Mouse (Mus musculus) heart, postnatal 10 days (tissue): ENCODE results near the gene Sgms1. TPM values are rescaled to one million over a fixed set of nuclear protein-coding genes. Genes with fewer than 3 reads are reported as not detected.

Experiments
- DNase-seq, 2 experiments: peaks; one replicate each; pipeline ENCODE4 v3.0.0; 2021
- intact Hi-C: fragments of 180-260 bp; cut with DNase I; formaldehyde crosslinking; loops from one replicate; pipeline ENCODE4 v1.15.1; 2025
- total RNA-seq, 2 experiments: library from RNA; stranded (reverse); gene quantifications; 2 replicates each; pipeline ENCODE4 v1.2.3; 2021

The Sgms1 gene
- total RNA-seq, 2 experiments from 2014 or later, result 54.1 to 67.2 TPM

DNA sequence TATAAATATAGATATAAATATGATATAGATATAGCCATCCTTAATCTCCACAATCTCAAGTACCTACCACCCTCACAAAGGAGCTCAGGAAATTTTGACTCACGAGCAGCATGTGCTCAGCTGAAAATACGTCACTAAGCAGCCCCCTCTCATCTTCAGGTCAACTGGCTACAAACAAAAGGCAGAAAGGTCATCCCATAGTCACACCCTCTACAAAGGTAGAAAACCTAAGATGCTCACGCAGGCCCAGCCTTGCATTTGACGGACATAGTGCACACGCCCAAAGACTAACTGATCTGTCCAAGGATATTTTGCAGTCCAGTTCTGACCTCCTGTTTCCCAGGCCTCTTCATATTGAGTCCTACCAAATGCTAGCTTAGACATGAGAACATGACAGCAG is 159.2 kb downstream of the Sgms1 start:
- intact Hi-C loops, result no loop called here

DNA sequence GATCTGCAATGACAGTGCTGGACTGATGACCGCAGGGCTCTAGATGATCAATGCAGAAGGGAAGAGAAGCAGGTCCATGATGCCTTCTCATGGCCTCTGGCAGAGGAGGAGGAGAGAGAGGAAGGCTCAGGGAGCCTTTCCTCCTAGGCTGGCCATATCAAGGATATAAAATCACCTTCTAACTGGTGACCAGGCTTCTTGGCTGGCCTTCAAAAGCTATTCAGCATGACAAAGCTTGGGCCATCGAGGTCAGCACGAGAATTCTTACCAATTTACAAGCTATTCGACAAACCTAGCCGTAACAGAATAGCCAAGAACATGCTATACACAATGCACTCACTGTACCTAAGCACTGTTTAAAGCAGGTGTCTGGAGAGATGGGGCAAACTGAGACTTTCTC is 159.7 kb downstream of the Sgms1 start:
- no peak for DNase-seq
- intact Hi-C loops, result no loop called here

More for the DNA sequence above, 159.2 kb downstream of the Sgms1 start:
- no peak for DNase-seq

DNA sequence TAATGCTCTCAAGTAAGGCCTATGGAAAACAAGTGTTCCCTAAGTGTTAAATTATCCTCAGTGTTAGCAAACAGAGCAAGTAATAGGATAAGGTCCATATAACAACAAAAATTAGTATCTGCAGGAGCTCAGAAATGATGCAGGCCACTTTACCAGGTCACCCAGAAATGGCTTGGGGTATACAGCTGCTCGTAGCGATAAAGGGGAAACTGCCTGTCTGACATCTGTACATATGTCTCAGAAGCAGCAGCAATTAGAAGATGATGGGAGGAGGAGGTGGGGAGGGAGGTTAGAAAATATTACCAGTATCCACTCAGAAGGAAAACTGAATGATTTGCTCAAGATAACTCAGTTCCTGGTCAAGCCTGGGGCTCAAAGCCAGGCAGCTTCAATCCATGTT is 162.3 kb downstream of the Sgms1 start:
- intact Hi-C loops, result no loop called here
- no peak for DNase-seq

DNA sequence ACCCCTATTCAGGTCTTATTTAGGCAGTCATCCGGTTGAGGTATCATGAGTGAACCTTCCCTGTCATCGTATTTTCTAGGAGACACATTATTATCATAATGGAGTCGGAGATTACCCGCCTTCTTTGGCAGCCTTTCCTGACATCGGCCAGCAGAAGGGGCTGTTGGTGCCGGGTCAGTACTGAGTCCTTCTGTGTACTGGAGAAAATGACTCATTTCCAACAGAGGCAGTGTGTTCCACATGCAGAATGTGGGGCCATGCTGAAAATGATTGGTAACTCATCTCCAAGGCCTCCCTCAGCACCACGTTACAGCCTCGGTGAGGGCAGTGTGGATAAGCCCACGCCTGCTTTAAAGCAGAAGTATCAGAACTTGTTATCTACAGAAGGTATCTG is 164.4 kb downstream of the Sgms1 start:
- intact Hi-C loops, result no loop called here
- peak; percentile 21 to 37 for DNase-seq

DNA sequence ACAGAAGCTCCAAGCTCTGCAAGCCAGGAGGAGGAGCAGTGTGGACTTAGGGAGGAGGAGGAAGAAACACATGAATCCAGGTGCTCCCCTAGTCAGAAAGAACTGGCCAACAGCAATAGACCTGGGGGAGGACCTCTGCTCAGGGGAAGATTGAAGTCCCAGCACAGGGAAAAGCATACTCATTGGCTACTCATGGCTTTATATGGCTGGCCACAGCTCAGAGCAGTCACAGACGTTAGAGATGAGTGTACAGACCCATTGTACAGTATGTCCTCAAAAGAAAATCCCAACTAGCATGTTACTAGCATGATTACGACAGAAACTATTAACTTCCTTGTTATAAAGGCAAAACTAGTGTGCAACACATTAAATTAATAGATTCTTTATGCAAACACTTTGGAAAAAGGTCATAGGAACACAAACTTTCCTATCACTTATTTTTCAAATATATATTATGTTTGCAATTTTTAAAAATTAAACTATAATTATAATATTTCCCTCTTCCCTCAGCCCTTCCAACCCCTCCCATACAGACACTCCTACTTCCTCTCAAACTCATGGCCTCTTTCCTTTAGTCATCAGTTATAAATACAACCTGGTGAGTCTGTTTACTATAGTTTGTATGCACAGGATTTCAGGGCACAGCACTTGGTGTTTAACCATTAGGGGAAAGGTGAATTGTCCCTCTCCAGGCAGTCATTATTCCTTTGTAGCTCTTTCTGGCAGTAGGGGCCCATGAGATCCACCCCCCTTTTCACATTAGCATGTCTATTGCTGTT is 165.0 kb downstream of the Sgms1 start:
- DNase-seq, result no peak
- intact Hi-C loops, result no loop called here

DNA sequence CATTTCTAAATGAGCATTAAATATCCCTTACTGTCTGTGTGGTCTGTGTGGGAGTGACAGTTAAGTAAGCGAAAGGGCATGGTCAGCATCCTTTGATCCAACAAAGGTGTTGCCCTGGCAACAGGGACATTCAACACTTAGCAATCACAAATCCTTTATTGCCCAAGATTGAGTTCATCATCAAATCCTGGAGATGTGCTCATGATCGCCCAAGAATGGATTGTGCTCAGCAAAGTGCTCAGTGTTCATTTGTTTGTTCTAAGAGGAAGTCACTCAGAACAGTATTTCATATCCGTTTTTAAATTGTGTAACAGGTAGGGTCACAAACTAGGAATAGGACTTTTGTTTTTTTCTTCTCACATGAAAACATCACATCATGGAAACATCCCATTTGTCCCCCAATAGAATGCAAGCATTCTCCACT is 165.8 kb downstream of the Sgms1 start:
- intact Hi-C loops, result no loop called here
- no peak for DNase-seq

DNA sequence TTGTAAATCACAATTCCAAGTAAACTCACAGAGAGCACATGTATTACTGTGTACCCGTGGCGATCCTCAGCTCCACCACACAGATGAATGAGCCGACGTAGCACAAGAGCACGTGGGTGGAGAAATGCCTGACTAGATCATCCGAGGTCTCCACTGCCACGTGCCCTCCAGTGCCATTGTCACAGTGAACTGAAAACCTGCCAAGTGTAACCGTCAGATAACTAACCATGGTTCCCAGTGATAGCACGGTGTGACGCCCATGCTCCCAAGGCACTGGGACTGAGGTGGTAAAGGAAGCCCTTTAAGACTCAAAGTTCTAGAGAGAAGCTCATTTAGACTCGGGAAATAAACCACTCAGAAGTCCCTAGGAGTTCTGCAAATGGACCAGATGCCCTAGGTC is 167.4 kb downstream of the Sgms1 start:
- intact Hi-C loops, result no loop called here
- peak in 1 of 2 experiments; percentile 27 for DNase-seq

DNA sequence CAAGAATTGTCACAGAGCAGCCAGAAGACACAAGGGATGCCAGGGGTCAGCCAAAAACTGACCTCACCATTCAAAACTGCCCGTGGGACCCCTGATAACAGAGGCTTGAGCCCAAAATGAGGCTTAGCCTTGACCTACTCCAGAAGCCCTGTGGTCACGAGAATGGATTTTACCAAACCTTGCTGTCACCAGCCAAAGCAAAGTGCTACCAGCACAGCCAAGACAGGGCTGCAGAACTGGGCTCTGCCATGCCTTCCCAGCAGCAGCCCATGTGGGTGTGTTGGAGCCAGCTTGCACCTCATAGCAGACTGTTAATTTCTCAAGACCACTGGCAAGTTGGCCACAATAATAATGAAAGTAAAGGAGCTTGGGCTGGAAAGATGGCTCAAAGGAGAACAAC is 168.5 kb downstream of the Sgms1 start:
- intact Hi-C loops, result no loop called here
- no peak for DNase-seq

DNA sequence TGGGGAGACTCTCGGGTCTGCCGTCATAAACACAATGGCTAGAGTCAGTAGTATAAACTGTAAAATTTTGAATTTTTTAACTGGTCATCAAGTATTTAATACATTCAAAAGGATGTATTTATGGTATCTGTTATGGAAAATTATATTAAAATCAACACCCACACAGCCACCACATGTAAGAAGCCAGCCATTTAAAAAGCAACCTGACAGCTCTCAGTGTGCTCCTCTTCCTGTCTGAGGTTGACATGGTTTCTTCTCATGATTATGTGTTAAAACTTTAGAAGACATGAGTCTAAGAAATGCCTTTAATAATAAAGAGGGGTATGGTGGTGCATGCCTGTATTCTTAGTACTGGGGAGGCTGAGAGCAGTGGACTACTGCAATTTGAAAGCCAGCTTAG is 172.8 kb downstream of the Sgms1 start:
- intact Hi-C loops, result loop anchor here (5.0 kb wide), 1 partner anchor 71 kb away; no protein-coding TSS in a partner anchor
- DNase-seq, result no peak

DNA sequence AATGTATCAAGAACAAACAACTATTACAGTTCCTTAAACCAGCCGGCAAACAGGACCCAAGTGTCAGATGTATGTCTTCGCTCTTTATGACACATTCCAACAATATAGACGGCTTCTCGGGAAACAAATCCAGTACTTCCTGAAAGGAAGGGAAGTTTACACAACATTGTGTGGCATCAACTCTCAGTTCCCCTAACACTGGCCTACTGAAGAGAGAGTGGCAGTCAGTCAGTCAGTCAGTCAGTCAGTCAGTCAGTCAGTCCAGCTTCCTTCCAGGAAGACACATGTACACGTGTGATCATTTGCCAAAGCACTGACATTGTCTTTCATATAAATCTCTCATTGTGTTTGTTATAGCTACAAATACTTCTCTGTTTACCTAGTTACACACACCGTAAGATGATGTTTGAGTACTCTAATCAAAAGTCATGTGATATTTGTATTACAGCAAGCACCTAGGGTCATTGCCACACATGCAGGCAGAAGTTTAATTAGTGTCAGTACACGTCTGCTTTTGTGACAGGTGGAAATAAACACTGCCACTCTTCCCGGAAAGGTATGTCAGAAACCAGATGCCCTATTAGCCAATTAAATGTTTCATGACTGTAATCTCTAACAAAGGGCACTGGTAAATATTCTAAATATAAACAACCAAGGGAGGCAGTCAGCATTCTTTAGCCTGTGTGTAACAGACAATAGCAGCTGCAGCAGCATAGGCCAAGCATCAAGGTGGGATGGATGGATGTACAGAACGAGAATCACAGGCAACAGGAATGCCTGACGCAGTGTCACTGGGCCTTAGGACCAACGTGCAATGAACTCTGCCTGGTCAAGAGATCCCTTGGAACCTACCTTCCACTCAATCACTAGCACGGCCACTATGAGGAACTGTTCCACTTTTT is 174.4 kb downstream of the Sgms1 start:
- no peak for DNase-seq
- intact Hi-C loops, result loop anchor here (5.0 kb wide), 3 partner anchors 72 to 172 kb away; partner anchors contain the start of gene Sgms1

DNA sequence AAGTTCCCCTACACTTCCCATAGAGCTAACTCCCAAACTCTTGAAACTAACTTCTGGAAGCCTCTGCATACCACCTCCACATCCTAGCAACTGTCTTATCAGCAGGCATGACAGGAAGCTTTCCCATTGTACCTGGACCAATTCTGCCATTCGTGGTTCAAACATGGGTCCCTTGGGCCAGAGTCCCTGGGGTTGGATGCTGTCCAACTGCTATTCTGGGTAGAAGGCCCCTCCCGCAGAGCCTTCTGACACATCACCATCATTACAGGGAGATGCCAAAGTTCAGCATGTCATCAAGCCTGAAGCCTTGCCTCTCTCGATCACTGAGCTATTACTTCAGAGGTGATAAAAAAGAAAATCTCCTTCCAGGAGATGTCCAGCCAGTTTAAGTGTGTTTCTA is 175.9 kb downstream of the Sgms1 start:
- peak in 1 of 2 experiments; percentile 47 for DNase-seq
- intact Hi-C loops, result loop anchor here (5.0 kb wide), 2 partner anchors 109 to 174 kb away; partner anchors contain the start of gene Sgms1

DNA sequence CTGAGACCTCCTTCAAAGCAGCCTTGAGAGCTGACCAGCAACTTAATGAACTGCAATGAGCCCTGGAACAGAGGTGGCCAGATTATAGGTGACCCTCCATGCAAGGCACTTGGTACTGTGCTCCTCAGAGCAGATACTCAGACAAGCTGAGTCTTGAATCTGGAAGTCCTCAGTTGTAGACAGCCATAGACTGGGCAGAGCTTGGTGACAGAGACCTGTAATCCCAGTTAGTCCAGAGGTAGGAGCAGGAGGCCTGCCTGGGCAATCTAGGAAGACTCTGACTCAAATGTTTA is 178.3 kb downstream of the Sgms1 start:
- intact Hi-C loops, result loop anchor here (5.0 kb wide), 2 partner anchors 111 to 176 kb away; partner anchors contain the start of gene Sgms1
- DNase-seq, result no peak

DNA sequence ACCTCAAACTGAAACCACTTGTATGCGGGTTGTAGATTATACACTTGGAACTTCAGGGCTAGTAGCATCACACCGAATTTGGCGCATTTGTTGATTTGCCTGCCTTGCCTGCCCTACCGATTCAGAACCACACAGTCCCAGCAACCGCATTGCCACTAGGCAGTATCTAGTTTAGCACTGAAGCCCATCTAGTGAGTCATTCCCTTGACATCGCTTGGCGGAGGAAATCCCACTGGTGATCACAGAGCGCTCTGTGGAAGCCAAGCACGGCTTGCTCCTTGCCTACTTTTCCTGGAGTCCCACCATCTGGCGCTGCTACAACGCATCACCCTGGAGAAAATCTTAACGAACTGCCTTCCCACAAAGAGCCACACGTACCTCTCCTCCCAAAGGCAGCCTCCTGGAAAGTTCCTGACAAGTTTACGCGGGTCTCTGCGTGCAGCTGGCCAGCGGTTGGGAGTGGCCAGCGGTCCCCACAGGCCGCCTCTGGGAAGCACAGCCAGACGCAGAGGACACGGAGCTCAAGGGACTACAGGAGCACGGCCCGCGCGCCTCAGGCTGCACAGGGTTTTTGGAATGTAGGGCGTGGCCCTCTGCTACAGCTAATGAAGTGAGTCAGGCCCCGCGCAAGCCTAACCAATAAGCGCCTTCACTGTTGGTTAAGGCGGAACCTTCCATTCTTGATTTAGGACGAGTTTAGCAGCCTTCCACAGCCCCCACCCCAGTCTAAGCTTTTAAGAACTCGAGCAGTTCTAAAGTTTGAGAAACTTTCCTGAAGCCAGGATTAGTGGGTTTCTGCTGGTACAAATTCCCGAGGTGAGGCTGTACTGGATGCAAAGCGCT is 178.8 kb downstream of the Sgms1 start:
- intact Hi-C loops, result loop anchor here (5.0 kb wide), 2 partner anchors 112 to 177 kb away; partner anchors contain the start of gene Sgms1
- DNase-seq, result peak; percentile 91 to 94

DNA sequence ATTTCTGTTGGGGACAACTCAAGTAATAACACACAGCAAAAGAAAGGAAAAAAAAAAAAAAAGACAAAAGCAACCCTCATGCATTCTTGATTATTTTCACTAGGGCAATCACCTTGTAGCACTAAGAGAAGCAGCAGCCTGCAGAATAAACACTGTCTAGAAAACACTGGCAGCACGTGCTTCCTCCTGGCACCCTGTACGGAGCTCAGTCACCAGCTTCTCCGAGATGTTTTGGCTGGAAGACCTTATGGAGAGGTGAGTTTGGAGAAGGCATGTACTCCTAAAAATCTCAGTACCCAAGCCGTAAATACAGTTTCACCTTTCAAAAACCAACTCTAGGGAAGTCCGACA is 179.4 kb downstream of the Sgms1 start:
- intact Hi-C loops, result loop anchor here (5.0 kb wide), 2 partner anchors 112 to 177 kb away; partner anchors contain the start of gene Sgms1
- peak; percentile 58 to 61 for DNase-seq

DNA sequence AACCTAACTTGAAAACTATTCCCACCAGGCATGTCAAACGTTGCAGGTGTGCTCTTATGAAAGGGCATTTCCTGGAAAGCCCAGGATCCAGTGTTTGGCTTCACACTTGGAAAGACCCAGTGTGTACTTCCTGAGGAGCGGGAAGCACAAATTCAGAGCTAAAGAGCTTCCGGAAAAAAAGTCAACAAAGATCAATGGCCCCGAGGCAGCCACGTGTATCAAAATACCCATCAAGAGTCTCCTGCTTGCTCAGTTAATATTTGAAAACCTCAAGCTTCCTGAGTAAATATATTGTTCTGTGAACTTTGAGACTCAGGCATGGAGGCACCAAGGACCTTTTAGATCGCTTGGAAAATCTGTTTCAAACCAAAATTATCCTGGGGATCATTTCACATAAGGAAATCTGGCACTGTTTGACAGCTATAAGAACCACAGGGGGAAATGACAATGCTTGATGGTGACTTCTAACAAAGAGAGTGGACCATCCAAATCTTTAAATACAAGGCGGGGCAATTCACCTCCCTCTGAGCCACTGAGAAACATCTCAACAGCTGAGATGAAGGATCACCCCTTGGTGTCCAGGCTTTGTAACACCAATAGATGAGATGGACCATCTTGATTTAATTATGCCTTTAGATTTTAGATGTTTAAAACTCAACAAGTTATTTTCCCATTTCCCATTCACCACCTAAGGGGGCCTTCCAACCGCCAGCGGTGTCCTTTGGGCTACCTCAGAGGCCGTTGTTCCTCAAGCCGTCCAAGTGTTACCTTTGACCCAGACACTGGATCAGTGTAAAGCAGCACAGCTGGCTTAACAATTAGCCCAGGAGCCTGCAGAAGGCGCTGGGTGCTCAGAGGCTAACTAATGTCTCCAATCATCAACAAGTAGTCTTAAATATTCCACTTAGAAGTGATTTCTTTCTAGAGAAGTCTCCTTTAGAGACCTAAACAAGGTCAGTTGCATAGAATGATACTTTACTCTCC is 187.1 kb downstream of the Sgms1 start:
- intact Hi-C loops, result no loop called here
- DNase-seq, result no peak

DNA sequence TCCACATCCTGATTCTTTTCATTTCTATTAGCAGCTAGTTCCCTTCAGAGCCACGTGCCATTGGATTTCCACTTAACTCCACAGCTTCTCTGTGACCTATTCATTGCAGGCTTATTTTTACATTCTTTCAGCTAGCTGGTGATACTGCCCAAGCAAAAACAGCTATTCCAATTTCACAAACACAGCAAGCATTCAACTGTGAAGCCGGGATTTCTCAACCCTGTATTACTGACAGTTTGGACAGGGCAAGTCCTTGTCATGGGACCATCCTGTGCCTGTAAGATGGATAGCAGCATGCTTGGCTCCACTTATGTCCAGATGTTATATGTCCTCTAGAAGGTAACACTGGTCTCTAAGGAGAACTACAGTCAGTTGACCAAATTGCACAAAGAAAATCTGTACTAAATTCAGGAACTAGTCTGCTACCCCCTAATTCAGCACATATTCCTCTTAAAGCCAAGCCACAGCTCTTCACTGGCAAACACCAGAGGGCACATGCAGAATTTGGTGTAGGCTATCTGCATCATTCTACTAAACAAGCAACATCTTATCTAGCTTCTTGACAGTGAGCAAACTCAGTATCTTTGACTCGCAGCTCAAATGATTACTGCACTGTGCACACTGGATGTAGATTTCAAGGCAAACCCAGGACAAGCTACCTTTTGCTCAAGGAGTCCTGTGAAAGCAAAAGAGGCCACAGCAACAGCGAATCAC is 189.5 kb downstream of the Sgms1 start:
- intact Hi-C loops, result no loop called here
- no peak for DNase-seq

DNA sequence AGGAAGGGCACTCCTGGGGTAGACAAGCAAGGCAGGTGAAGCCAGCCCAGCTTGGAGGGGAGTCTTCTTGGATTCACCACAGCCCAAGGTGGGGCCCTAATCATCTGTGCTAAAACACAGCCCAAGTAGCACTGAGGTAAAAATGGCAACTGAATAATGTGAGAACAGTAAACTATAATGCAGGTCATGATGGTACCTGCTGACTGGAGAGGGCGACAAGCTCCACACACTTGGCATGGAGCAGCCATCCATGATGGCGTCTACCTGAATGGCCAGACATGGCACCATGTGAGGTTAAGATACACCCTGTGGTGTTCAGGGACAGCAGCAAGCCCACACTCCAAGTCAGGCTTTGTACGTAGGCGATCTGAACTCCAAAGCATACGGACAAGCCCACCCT is 190.4 kb downstream of the Sgms1 start:
- no peak for DNase-seq
- intact Hi-C loops, result no loop called here

DNA sequence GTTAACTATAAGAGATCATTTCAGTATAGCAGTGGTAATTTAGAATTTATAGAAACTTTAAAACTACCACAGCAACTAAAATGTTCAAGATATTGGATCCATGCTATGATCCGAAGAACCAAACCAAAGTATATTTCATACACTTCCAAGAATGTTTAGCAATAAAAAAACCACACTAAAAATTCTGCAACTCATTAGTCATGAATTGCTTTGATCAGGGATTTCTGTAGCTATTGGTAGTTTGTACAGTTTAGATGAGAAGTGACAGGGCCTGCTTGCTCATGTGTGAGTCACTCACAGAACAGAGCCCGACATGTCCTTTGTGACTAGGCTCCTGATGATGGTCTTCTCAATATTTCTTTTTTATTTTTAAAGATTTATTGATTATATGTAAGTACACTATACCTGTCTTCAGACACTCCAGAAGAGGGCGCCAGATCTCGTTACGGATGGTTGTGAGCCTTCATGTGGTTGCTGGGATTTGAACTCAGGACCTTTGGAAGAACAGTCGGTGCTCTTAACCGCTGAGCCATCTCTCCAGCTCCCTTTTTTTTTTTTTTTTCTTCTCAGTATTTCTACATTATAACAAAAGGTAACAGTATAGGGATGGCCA is 190.9 kb downstream of the Sgms1 start:
- intact Hi-C loops, result no loop called here
- DNase-seq, result no peak
